Mouse (Mus musculus) C2C12 (cell line): Measurements from ENCODE around the gene Atp10a.

Source experiments
- CEBPB ChIP-seq: IDR thresholded peaks from one replicate; pipeline ENCODE4 v1.6.1; 2011; ENCODE audit warnings: low read depth, mild to moderate bottlenecking, control low read depth, moderate library complexity
- CTCF ChIP-seq: IDR thresholded peaks from one replicate; pipeline ENCODE4 v1.5.1; 2011; ENCODE audit not compliant: control insufficient read depth, insufficient read depth, insufficient read length
- FOSL1 ChIP-seq: IDR thresholded peaks from one replicate; pipeline ENCODE4 v1.8.0; 2011; ENCODE audit warnings: mild to moderate bottlenecking, low read length; ENCODE audit not compliant: poor library complexity, insufficient read depth, severe bottlenecking
- MAX ChIP-seq: IDR thresholded peaks from one replicate; pipeline ENCODE4 v1.6.1; 2011; ENCODE audit warnings: mild to moderate bottlenecking, control low read depth
- MYOG ChIP-seq: IDR thresholded peaks from one replicate; pipeline ENCODE4 v1.6.1; 2011; ENCODE audit not compliant: control insufficient read depth, insufficient read length; ENCODE audit errors: extremely low read depth
- USF1 ChIP-seq: IDR thresholded peaks from one replicate; pipeline ENCODE4 v1.6.1; 2011; ENCODE audit warnings: low read depth, mild to moderate bottlenecking, control low read depth, moderate library complexity

DNA sequence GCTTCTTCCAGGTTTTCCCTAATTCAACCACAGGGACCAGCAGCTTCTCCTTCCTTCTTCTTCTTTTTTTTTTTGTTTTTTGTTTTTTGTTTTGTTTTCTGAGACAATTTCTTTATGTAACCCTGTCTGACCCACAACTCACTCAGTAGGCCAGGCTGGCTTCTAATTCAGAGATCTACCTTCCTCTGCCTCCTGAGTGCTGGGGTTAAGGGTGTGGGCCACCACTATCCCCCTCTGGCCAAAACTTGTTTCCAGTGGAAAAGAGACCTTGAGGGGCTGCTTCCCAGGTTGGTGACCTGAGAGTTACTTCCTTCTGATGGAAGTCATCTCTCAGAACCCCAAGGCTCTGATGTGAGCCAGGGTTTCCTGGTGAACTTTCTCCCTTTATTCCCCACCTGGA lies 4.1 kb downstream of the Atp10a start:
- TF ChIP-seq CTCF (no peak), USF1 (no peak), MAX (no peak), FOSL1 (no peak), CEBPB (no peak), MYOG (no peak)
